Mouse (Mus musculus): ENCODE measurements around the gene Dnmt3l. TPM values are rescaled to one million over a fixed set of nuclear protein-coding genes. Genes with fewer than 3 reads are reported as not detected.

Gene Dnmt3l
- polyA plus RNA-seq (2014; fragmentation: Illumina TruSeq; extraction: RNeasy Lipid Tissue Mini Kit (QIAGEN cat#74804); ENCODE audit: low read depth, low replicate concordance) = 39.4 TPM

DNA sequence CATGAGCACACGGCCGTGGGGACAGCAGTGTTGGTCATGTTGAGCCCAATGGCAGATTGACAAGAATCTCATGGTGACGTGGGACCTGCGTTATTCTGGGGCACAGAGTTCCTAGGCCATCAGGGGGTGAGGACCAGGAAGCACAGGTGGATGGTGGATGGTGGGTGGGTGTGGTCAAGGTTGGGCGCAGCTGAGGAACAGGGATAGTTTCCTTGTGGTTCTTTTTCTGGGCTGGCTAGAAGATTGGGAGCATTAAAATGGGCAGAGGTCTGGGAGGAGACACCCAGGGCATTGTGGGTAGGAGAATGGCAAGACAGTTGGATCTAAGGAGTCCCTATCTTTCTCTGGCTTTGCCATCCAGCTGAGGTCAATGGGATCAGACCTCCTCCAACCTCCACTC is at the start of gene Dnmt3l:
Gene Dnmt3l (plus strand): TSS at position 301 of the 400 bp plus-strand sequence.

GRCm38 (mm10) chr10:78009945-78010293 is 31.8 kb upstream of the Dnmt3l start, which contains the start of gene Pfkl:
Gene Pfkl (minus strand): TSS chr10:78010083.

GRCm38 (mm10) chr10:78043406-78043836 is 1.7 kb downstream of the Dnmt3l start, which contains the start of gene Aire:
Gene Aire (minus strand): TSS chr10:78043610.

DNA sequence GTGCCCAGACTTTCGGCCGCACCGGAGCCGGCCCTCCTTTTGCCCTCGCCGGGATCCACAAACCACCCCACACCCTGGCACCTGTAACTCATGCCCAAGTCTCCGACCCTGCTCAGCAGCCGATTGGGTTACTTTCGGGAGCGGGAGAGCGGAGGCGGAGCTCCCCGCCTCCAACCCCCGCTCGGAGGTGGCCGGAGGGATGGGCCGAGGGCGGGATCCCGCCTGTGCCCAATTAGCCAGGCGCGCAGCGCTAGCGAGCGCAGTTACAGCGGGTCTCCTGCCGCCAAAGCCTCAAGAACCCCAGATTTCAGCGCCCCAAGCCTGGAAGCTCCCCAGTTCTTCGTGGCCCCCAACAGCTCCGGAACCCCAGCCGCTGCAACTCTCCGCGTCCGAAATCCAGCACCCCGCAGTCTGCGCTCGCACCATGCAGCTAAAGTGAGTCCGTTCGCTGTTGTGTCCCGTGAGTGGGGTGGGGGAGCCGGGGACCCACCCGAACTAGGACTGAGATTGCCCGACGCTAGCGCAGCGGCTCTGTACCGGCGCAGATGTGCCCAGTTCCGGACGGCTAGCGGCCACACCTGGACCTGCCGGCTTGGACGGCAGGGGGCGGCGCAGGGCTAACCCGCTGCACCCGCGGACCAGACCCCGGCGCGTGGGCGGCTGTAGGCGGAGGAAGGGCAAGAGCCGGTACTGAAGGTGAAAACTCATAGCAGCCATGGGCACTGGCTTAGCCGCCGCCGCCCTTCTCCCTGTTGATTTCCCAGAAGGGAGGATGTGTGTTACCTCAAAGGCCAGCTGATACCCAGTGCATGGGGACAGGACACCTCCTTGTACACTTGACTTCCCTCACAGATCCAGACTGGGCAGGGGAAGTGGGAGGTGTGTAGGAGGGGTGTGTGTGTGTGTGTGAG is 27.6 kb downstream of the Dnmt3l start, which contains the start of gene Icosl:
Gene Icosl (plus strand): TSS at position 202 of the 911 bp plus-strand sequence.

Other genes with a start within 250 kb of the Dnmt3l start
- gene Gm9639, start 246.9 kb upstream of the Dnmt3l start, polyA plus RNA-seq (2014; fragmentation: Illumina TruSeq; extraction: RNeasy Lipid Tissue Mini Kit (QIAGEN cat#74804); ENCODE audit: low read depth, low replicate concordance) = not detected
- gene Gm19668, start 242.8 kb upstream of the Dnmt3l start, polyA plus RNA-seq (2014; fragmentation: Illumina TruSeq; extraction: RNeasy Lipid Tissue Mini Kit (QIAGEN cat#74804); ENCODE audit: low read depth, low replicate concordance) = not detected
- not detected for gene Gm9507, start 230.1 kb upstream of the Dnmt3l start, polyA plus RNA-seq (2014; fragmentation: Illumina TruSeq; extraction: RNeasy Lipid Tissue Mini Kit (QIAGEN cat#74804); ENCODE audit: low read depth, low replicate concordance)
- not detected for gene Gm2696, start 227.3 kb upstream of the Dnmt3l start, polyA plus RNA-seq (2014; fragmentation: Illumina TruSeq; extraction: RNeasy Lipid Tissue Mini Kit (QIAGEN cat#74804); ENCODE audit: low read depth, low replicate concordance)
- gene Krtap10-4, start 214.9 kb upstream of the Dnmt3l start, polyA plus RNA-seq (2014; fragmentation: Illumina TruSeq; extraction: RNeasy Lipid Tissue Mini Kit (QIAGEN cat#74804); ENCODE audit: low read depth, low replicate concordance) = not detected
- not detected for gene Krtap10-10, start 206.0 kb upstream of the Dnmt3l start, polyA plus RNA-seq (2014; fragmentation: Illumina TruSeq; extraction: RNeasy Lipid Tissue Mini Kit (QIAGEN cat#74804); ENCODE audit: low read depth, low replicate concordance)
- gene Gm36176, start 195.1 kb upstream of the Dnmt3l start, polyA plus RNA-seq (2014; fragmentation: Illumina TruSeq; extraction: RNeasy Lipid Tissue Mini Kit (QIAGEN cat#74804); ENCODE audit: low read depth, low replicate concordance) = not detected
- gene Gm10318, start 189.1 kb upstream of the Dnmt3l start, polyA plus RNA-seq (2014; fragmentation: Illumina TruSeq; extraction: RNeasy Lipid Tissue Mini Kit (QIAGEN cat#74804); ENCODE audit: low read depth, low replicate concordance) = not detected
- not detected for gene Gm3285, start 180.0 kb upstream of the Dnmt3l start, polyA plus RNA-seq (2014; fragmentation: Illumina TruSeq; extraction: RNeasy Lipid Tissue Mini Kit (QIAGEN cat#74804); ENCODE audit: low read depth, low replicate concordance)
- gene Lrrc3, start 139.4 kb upstream of the Dnmt3l start, polyA plus RNA-seq (2014; fragmentation: Illumina TruSeq; extraction: RNeasy Lipid Tissue Mini Kit (QIAGEN cat#74804); ENCODE audit: low read depth, low replicate concordance) = 1.7 TPM
- not detected for gene Trpm2, start 71.4 kb upstream of the Dnmt3l start, polyA plus RNA-seq (2014; fragmentation: Illumina TruSeq; extraction: RNeasy Lipid Tissue Mini Kit (QIAGEN cat#74804); ENCODE audit: low read depth, low replicate concordance)
- gene 1810043G02Rik, start 63.4 kb upstream of the Dnmt3l start, polyA plus RNA-seq (2014; fragmentation: Illumina TruSeq; extraction: RNeasy Lipid Tissue Mini Kit (QIAGEN cat#74804); ENCODE audit: low read depth, low replicate concordance) = 1.6 TPM
- 2.0 TPM for gene Pfkl, start 31.9 kb upstream of the Dnmt3l start, polyA plus RNA-seq (2014; fragmentation: Illumina TruSeq; extraction: RNeasy Lipid Tissue Mini Kit (QIAGEN cat#74804); ENCODE audit: low read depth, low replicate concordance)
- gene Aire, start 1.7 kb downstream of the Dnmt3l start, polyA plus RNA-seq (2014; fragmentation: Illumina TruSeq; extraction: RNeasy Lipid Tissue Mini Kit (QIAGEN cat#74804); ENCODE audit: low read depth, low replicate concordance) = not detected
- 9.6 TPM for gene Icosl, start 27.4 kb downstream of the Dnmt3l start, polyA plus RNA-seq (2014; fragmentation: Illumina TruSeq; extraction: RNeasy Lipid Tissue Mini Kit (QIAGEN cat#74804); ENCODE audit: low read depth, low replicate concordance)
- 53.9 TPM for gene D10Jhu81e, start 127.8 kb downstream of the Dnmt3l start, polyA plus RNA-seq (2014; fragmentation: Illumina TruSeq; extraction: RNeasy Lipid Tissue Mini Kit (QIAGEN cat#74804); ENCODE audit: low read depth, low replicate concordance)
- 5.3 TPM for gene Pwp2, start 143.2 kb downstream of the Dnmt3l start, polyA plus RNA-seq (2014; fragmentation: Illumina TruSeq; extraction: RNeasy Lipid Tissue Mini Kit (QIAGEN cat#74804); ENCODE audit: low read depth, low replicate concordance)
- gene Trappc10, start 202.7 kb downstream of the Dnmt3l start, polyA plus RNA-seq (2014; fragmentation: Illumina TruSeq; extraction: RNeasy Lipid Tissue Mini Kit (QIAGEN cat#74804); ENCODE audit: low read depth, low replicate concordance) = 17.6 TPM